Mouse (Mus musculus) testis, postnatal 14 days (tissue): ENCODE results near the gene Orai1.
"Not testable (repeated sequence)": the region's sequence is repeated elsewhere in the genome, so short reads cannot be mapped to it uniquely, and the experiment has no call there.

Experiments
- DNase-seq: peaks from one replicate; pipeline ENCODE4 v3.0.0; 2021; ENCODE audit warnings: low spot score

The Orai1 gene

GRCm38 (mm10) chr5:123033646-123034160, 18.8 kb downstream of the Orai1 start:
- DNase-seq = no peak

GRCm38 (mm10) chr5:123035089-123035488, 20.2 kb downstream of the Orai1 start:
- DNase-seq = no peak

GRCm38 (mm10) chr5:123035564-123035963, 20.7 kb downstream of the Orai1 start:
- DNase-seq = no peak

GRCm38 (mm10) chr5:123038115-123038514, 23.2 kb downstream of the Orai1 start:
- DNase-seq = no peak

- DNase-seq = peak; percentile 59
Measured at GRCm38 (mm10) chr5:123039120-123039752, 24.4 kb downstream of the Orai1 start.

- DNase-seq = no peak
Measured at GRCm38 (mm10) chr5:123040796-123041195, 25.9 kb downstream of the Orai1 start.

- DNase-seq = no peak
Measured at GRCm38 (mm10) chr5:123043856-123044255, 29.0 kb downstream of the Orai1 start.

- DNase-seq = no peak
Measured at GRCm38 (mm10) chr5:123045561-123046295, 30.9 kb downstream of the Orai1 start.

- DNase-seq = no peak
Measured at GRCm38 (mm10) chr5:123046916-123047315, 32.0 kb downstream of the Orai1 start, which contains the start of gene Morn3. Morn3 (minus strand) TSS chr5:123047016.

- DNase-seq = no peak
Measured at GRCm38 (mm10) chr5:123049271-123049670, 34.4 kb downstream of the Orai1 start.

- peak; percentile 77 for DNase-seq
Measured at GRCm38 (mm10) chr5:123050918-123051317, 36.0 kb downstream of the Orai1 start.

- peak; percentile 50 for DNase-seq
Measured at GRCm38 (mm10) chr5:123051736-123052135, 36.9 kb downstream of the Orai1 start.

GRCm38 (mm10) chr5:123057366-123058250, 42.7 kb downstream of the Orai1 start:
- DNase-seq = peak; percentile 100

- no peak for DNase-seq
Measured at GRCm38 (mm10) chr5:123058251-123059102, 43.6 kb downstream of the Orai1 start.

GRCm38 (mm10) chr5:123059757-123060520, 45.1 kb downstream of the Orai1 start:
- no peak for DNase-seq

GRCm38 (mm10) chr5:123060706-123061401, 46.0 kb downstream of the Orai1 start:
- DNase-seq = no peak

GRCm38 (mm10) chr5:123061402-123061749, 46.5 kb downstream of the Orai1 start:
- DNase-seq = not testable (repeated sequence)

- no peak for DNase-seq
Measured at GRCm38 (mm10) chr5:123063141-123063540, 48.3 kb downstream of the Orai1 start.

- peak; percentile 78 for DNase-seq
Measured at GRCm38 (mm10) chr5:123064207-123064606, 49.3 kb downstream of the Orai1 start.

- no peak for DNase-seq
Measured at GRCm38 (mm10) chr5:123067395-123067995, 52.6 kb downstream of the Orai1 start.
